Mouse (Mus musculus) hindbrain, embryonic 12.5 days (tissue): ENCODE measurements at regions not wholly inside any gene's neighbourhood (a gene's known extent, or its start where the extent isn't known, plus 50 kb on each side); places are given as distances from the start of the nearest gene placed in this dataset.

Source experiments
- ATAC-seq: fragments of 200-750 bp; cut with Nextera tagmentation; 2 replicates; pipeline ENCODE4 v1.8.0; 2017; ENCODE audit warnings: moderate TSS enrichment; ENCODE audit not compliant: low FRiP score
- H3K27ac ChIP-seq: fragments of 300-500 bp; sonication (generic); 2 replicates; pipeline ENCODE4 v1.5.1; 2016; ENCODE audit warnings: mild to moderate bottlenecking
- H3K27me3 ChIP-seq: fragments of 300-500 bp; sonication (generic); 2 replicates; pipeline ENCODE4 v1.6.1; 2016; ENCODE audit warnings: mild to moderate bottlenecking
- H3K36me3 ChIP-seq: fragments of 300-500 bp; sonication (generic); 2 replicates; pipeline ENCODE4 v1.6.1; 2016; ENCODE audit warnings: mild to moderate bottlenecking
- H3K4me1 ChIP-seq: fragments of 300-500 bp; sonication (generic); 2 replicates; pipeline ENCODE4 v1.6.1; 2016
- H3K4me2 ChIP-seq: fragments of 300-500 bp; sonication (generic); replicated peaks from 2 replicates; pipeline ENCODE4 v1.6.1; 2016; ENCODE audit warnings: mild to moderate bottlenecking
- H3K4me3 ChIP-seq: fragments of 300-500 bp; sonication (generic); 2 replicates; pipeline ENCODE4 v1.5.1; 2016; ENCODE audit warnings: mild to moderate bottlenecking
- H3K9ac ChIP-seq: fragments of 300-500 bp; sonication (generic); 2 replicates; pipeline ENCODE4 v1.6.1; 2016; ENCODE audit warnings: mild to moderate bottlenecking, moderate library complexity
- H3K9me3 ChIP-seq: fragments of 300-500 bp; sonication (generic); replicated peaks from 2 replicates; pipeline ENCODE4 v1.6.1; 2016; ENCODE audit warnings: mild to moderate bottlenecking
- WGBS: fragments of 180-500 bp; shearing (Covaris S2); methylation state at CpG from one replicate; pipeline ENCODE4 v1.1.7; 2016; 5-methylcytosine and 5-hydroxymethylcytosine counted together

DNA sequence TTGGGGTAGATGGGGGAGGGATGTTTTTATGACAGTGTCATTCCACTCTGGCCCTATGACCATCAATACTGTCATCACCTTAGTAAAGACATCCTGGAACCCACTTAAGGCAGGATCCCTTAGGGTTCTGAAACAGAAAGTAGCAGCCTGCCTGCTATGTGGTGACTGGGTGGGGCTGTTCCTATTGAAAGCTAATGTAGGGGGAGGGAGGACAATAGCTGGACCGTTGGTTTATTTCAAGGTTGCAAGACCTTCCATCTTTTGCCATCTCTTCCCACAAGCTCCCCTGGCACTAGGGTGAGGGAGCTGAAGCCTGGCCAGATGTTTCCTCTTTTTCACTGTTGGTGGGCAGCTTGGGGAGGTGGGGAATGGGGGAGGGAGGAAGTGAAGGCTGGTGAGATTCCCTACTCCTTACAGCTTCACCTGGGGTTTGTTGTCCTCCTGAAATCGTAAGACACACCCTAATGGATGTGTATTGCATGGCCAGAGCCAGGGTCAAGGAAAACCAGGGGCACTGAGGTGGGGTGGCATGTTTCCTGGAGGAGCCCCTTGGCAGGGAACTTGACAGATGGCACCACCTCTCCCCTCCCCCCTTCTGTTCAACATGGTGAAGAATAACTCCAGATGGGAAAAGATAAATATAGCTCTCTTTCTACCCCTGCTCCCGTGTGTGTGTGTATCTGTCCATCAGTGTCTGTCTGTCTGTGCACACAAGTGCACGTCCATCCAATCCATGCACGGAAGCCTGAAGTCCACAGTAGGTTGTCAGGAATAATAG is 112.1 kb upstream of the Ccnd2 start:
- H3K27me3 ChIP-seq: peaks cover 8% of the 10 kb centered on the region; the same call in 1 of the 2 replicates
- H3K4me3 ChIP-seq: no peak overlapping the region
- H3K4me1 ChIP-seq: peaks cover 8% of the 10 kb centered on the region
- no peak overlapping the region for H3K4me2 ChIP-seq
- H3K9ac ChIP-seq: no peak overlapping the region
- no peak for ATAC-seq
- 77% methylated on average over 5 of the region's 5 CpGs for WGBS
- no peaks in the 10 kb centered on the region for H3K9me3 ChIP-seq
- H3K27ac ChIP-seq: no peak overlapping the region
- H3K36me3 ChIP-seq: no peaks in the 10 kb centered on the region

- no peak for ATAC-seq
- 79% methylated on average over 9 of the region's 9 CpGs for WGBS
- Histone ChIP-seq H3K27ac (no peak overlapping the region; the same call in 1 of the 2 replicates), H3K4me2 (no peak overlapping the region), H3K36me3 (no peaks in the 10 kb centered on the region), H3K9ac (no peak overlapping the region), H3K4me3 (no peak overlapping the region), H3K27me3 (peaks cover 8% of the 10 kb centered on the region; the same call in 1 of the 2 replicates), H3K9me3 (no peaks in the 10 kb centered on the region), H3K4me1 (peaks cover 8% of the 10 kb centered on the region)
These were observed 113.2 kb upstream of the Ccnd2 start for GRCm38 (mm10) chr6:127265063-127265775.

GRCm38 (mm10) chr6:127265901-127266812 is 114.2 kb upstream of the Ccnd2 start:
- Histone ChIP-seq H3K27ac (no peak overlapping the region), H3K4me1 (peaks cover 8% of the 10 kb centered on the region), H3K9me3 (no peaks in the 10 kb centered on the region), H3K4me3 (peak overlapping the region; percentile 19), H3K36me3 (no peaks in the 10 kb centered on the region), H3K27me3 (peaks cover 8% of the 10 kb centered on the region; the same call in 1 of the 2 replicates), H3K9ac (peak overlapping the region; percentile 49; the same call in 1 of the 2 replicates), H3K4me2 (peak overlapping the region; percentile 55)
- 0 out of 2 replicates have a peak, but pooled peaks have one; percentile 19 for ATAC-seq
- 15% methylated on average over 20 of the region's 21 CpGs for WGBS

DNA sequence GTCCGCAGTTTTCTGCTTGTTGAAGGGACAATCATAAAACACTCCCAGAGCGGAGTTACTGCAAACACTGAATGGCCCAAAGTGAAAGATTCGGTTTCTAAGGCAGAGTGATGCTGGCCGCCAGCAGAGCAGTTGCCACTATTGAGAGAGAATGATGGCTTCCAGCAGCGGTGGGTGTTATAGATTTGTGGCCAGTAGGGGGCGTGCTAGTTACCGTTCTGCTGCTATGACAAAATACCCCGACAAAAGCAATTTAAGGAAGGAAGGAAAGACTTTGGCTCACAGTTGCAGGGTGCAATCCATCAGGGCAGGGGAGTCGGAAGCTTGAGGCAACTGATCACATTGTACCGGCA is 114.8 kb upstream of the Ccnd2 start:
- Histone ChIP-seq H3K4me3 (no peak overlapping the region), H3K9me3 (0 out of 2 replicates have a peak, but pooled peaks cover 4% of the 10 kb centered on the region), H3K27me3 (peaks cover 8% of the 10 kb centered on the region; the same call in 1 of the 2 replicates), H3K27ac (no peak overlapping the region), H3K9ac (no peak overlapping the region), H3K36me3 (no peaks in the 10 kb centered on the region), H3K4me2 (peak overlapping the region; percentile 55), H3K4me1 (peaks cover 8% of the 10 kb centered on the region)
- no peak for ATAC-seq
- WGBS: 44% methylated on average over 10 of the region's 10 CpGs

DNA sequence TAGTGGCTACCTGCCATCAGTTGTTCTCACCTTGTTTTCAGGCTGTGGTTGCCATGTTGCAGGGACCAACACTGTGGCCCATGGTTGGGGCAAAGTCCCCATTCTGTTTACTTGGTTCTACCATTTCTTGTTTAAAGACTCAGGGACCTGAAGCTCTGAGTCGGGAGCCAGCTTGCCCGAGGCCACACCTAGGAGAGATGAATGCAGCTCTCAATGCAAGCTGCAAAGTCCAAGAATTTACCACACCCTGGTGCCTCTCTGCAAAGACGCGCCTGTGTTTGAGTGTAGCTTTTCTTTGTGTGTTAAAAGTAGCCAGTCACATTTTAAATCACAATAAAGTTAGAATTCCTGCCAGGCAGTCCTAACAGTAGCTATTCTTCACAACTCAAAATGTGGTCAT is 117.0 kb upstream of the Ccnd2 start:
- H3K4me1 ChIP-seq: peaks cover 8% of the 10 kb centered on the region
- H3K27ac ChIP-seq: no peak overlapping the region
- peaks cover 8% of the 10 kb centered on the region; the same call in 1 of the 2 replicates for H3K27me3 ChIP-seq
- no peak for ATAC-seq
- no peak overlapping the region for H3K4me3 ChIP-seq
- no peak overlapping the region for H3K4me2 ChIP-seq
- no peaks in the 10 kb centered on the region for H3K36me3 ChIP-seq
- 87% methylated on average over 4 of the region's 4 CpGs for WGBS
- no peak overlapping the region for H3K9ac ChIP-seq
- 0 out of 2 replicates have a peak, but pooled peaks cover 5% of the 10 kb centered on the region for H3K9me3 ChIP-seq

- H3K4me1 ChIP-seq: peaks cover 8% of the 10 kb centered on the region
- 74% methylated on average over 7 of the region's 7 CpGs for WGBS
- H3K27ac ChIP-seq: no peak overlapping the region
- H3K27me3 ChIP-seq: peaks cover 8% of the 10 kb centered on the region; the same call in 1 of the 2 replicates
- H3K36me3 ChIP-seq: no peaks in the 10 kb centered on the region
- ATAC-seq: no peak
- no peak overlapping the region for H3K4me3 ChIP-seq
- H3K9ac ChIP-seq: no peak overlapping the region
- 0 out of 2 replicates have a peak, but pooled peaks cover 5% of the 10 kb centered on the region for H3K9me3 ChIP-seq
- H3K4me2 ChIP-seq: no peak overlapping the region
These were observed 117.6 kb upstream of the Ccnd2 start for GRCm38 (mm10) chr6:127269525-127270044.

DNA sequence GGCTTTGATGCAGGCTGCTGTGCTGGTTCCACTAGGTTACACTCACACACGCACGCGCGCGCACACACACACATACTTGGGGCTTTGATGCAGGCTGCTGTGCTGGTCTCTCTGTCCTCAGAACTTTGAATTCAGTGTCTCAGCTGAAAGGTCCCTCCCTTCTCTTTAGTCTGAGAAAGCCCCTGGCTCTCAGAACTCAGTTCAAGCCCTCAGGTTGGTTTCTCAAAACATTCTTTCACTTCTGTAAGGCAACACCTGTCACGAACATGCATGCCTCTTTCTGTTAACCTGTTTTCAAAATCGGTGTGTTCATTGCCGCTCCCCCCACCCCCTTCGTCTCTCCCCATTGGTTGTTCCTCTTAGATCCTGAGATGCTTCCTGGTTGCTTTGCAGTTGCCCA is 118.8 kb upstream of the Ccnd2 start:
- ATAC-seq: no peak
- 90% methylated on average over 9 of the region's 9 CpGs for WGBS
- Histone ChIP-seq H3K4me2 (no peak overlapping the region), H3K4me3 (no peak overlapping the region), H3K9ac (no peak overlapping the region), H3K27ac (no peak overlapping the region), H3K9me3 (0 out of 2 replicates have a peak, but pooled peaks cover 11% of the 10 kb centered on the region), H3K4me1 (peaks cover 8% of the 10 kb centered on the region), H3K36me3 (no peaks in the 10 kb centered on the region), H3K27me3 (peaks cover 8% of the 10 kb centered on the region; the same call in 1 of the 2 replicates)

GRCm38 (mm10) chr6:127271418-127271817 is 119.4 kb upstream of the Ccnd2 start:
- Histone ChIP-seq H3K9me3 (0 out of 2 replicates have a peak, but pooled peaks cover 11% of the 10 kb centered on the region), H3K9ac (no peak overlapping the region), H3K27me3 (peaks cover 8% of the 10 kb centered on the region; the same call in 1 of the 2 replicates), H3K4me2 (no peak overlapping the region), H3K4me1 (peaks cover 3% of the 10 kb centered on the region; the same call in 1 of the 2 replicates), H3K36me3 (no peaks in the 10 kb centered on the region), H3K4me3 (no peak overlapping the region), H3K27ac (no peak overlapping the region)
- no peak for ATAC-seq
- WGBS: 94% methylated on average over 3 of the region's 3 CpGs

DNA sequence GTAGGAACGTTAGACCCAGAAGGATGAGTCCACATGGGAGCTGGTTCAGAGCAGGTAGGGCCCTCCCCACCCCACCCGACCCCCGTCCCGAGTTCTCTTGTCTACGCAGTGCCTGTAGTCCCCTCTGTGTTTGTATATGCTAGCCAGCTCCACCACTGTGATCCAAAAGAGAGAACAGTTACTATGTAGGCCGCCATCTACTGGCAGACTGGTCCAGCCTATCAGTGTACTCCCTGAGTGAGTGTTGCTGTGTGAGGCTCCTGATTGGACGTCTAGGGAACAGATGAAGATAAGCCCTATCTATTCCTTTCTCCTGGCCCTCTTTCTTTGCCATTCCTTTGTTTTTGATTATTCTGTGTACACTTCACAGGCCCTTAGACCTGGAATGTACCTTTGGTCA is 120.6 kb upstream of the Ccnd2 start:
- Histone ChIP-seq H3K9me3 (0 out of 2 replicates have a peak, but pooled peaks cover 11% of the 10 kb centered on the region), H3K4me1 (no peaks in the 10 kb centered on the region; the same call in 1 of the 2 replicates), H3K4me3 (no peak overlapping the region), H3K27ac (no peak overlapping the region), H3K27me3 (peaks cover 8% of the 10 kb centered on the region; the same call in 1 of the 2 replicates), H3K4me2 (no peak overlapping the region), H3K36me3 (no peaks in the 10 kb centered on the region), H3K9ac (no peak overlapping the region)
- no peak for ATAC-seq
- WGBS: 56% methylated on average over 7 of the region's 7 CpGs

DNA sequence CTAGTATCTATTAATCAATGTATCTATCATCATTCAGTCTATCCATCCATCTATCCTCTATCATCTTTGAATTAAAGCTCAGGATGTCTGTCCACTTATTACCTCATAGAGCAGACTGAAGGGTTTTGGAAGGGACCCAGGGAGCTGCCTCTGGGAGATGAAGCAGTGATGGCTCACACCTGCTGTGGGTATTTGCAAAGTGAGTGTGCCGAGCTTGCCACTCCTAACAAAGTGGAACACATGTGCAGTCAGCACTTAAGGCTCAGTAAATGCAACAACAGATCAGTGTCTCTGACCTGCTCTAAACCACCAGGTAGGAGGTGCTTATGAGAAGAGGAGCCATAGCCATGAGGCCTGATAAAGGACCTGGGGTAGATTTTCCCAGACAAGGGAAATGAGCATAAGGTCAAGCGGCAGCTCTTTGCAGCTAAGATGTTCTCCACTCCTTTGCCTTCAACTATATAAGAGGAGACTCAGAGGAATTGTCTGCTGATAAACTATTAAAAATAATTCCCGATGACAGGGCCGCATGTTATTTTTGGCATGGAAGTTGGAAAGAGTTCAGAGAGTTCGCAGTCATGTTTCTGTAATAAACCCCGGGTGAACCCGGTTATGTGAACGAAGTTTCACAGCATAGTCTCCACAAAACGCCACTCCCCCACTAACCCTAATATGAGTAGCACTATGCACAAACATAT is 122.9 kb upstream of the Ccnd2 start:
- Histone ChIP-seq H3K4me2 (no peak overlapping the region), H3K4me1 (no peaks in the 10 kb centered on the region; the same call in 1 of the 2 replicates)

GRCm38 (mm10) chr6:127275430-127275784 is 123.4 kb upstream of the Ccnd2 start:
- Histone ChIP-seq H3K4me1 (no peaks in the 10 kb centered on the region; the same call in 1 of the 2 replicates), H3K9me3 (0 out of 2 replicates have a peak, but pooled peaks cover 17% of the 10 kb centered on the region), H3K4me3 (no peak overlapping the region), H3K36me3 (no peaks in the 10 kb centered on the region), H3K9ac (no peak overlapping the region), H3K4me2 (no peak overlapping the region), H3K27me3 (no peaks in the 10 kb centered on the region), H3K27ac (no peak overlapping the region)
- WGBS: 80% methylated on average over 2 of the region's 2 CpGs
- no peak for ATAC-seq

More for the DNA sequence above, 122.9 kb upstream of the Ccnd2 start:
- 0 out of 2 replicates have a peak, but pooled peaks cover 17% of the 10 kb centered on the region for H3K9me3 ChIP-seq
- H3K27me3 ChIP-seq: no peaks in the 10 kb centered on the region
- no peak overlapping the region for H3K4me3 ChIP-seq
- ATAC-seq: no peak
- H3K27ac ChIP-seq: no peak overlapping the region
- no peaks in the 10 kb centered on the region for H3K36me3 ChIP-seq
- whole genome bisulfite sequencing: 94% methylated on average over 9 of the region's 9 CpGs
- no peak overlapping the region for H3K9ac ChIP-seq
